Mouse (Mus musculus) E14TG2a.4 (cell line): ENCODE data around the gene Smc4.

Experiments
- CTCF ChIP-seq: conservative IDR thresholded peaks from 2 replicates; pipeline ENCODE4 v1.5.1; 2014; ENCODE audit warnings: low read length
- NANOG ChIP-seq: IDR thresholded peaks from 2 replicates; pipeline ENCODE4 v1.6.1; 2014; ENCODE audit warnings: borderline replicate concordance, low read length, mixed read lengths
- POU5F1 ChIP-seq: IDR thresholded peaks from 2 replicates; pipeline ENCODE4 v1.6.1; 2014; ENCODE audit warnings: low read length, borderline replicate concordance

GRCm38 (mm10) chr3:68977696-68978095 lies 26.8 kb upstream of the Smc4 start:
- no peak for TF ChIP-seq CTCF
- TF ChIP-seq POU5F1, result no peak
- no peak for TF ChIP-seq NANOG
